Mouse (Mus musculus) embryonic fibroblast, embryonic 13.5 days (primary cell): ENCODE data around the gene Mdfic.

Experiments used
- CTCF ChIP-seq: IDR thresholded peaks from 2 replicates; pipeline ENCODE4 v1.5.1; 2011; ENCODE audit warnings: mild to moderate bottlenecking, control low read depth, low read length, moderate library complexity, borderline replicate concordance; ENCODE audit not compliant: insufficient read depth
- POLR2A ChIP-seq: IDR thresholded peaks from 2 replicates; pipeline ENCODE4 v1.6.1; 2011; ENCODE audit warnings: low read depth, mild to moderate bottlenecking, control low read depth, low read length, moderate library complexity

DNA sequence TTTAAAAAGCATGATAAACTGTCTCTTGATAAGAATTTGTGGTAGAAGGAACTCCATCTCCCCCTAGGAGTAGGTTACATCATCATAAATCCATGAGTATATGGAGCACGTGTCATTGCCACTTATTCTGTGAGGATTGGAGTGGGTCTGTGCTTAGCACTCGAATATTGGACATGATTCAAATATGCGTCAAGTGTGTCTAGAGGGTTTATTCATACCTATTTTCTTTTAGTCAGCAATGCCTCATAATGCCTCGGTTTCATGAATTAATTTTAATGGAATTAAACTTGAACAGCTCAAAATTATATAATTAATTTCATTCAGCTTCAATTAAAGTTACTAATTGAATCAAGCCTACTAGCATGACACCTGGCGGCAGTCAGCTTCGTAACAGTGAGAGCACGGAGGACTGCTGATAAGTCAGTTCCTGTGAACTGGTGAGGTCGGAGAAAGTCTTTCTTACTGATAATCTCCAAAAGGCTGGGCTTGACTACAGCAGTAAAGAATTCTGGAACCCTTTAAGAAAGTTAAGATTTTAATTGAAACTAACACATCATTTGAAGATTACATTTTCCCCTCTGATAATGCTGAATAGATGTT is 17.0 kb downstream of the Mdfic start:
- no peak for TF ChIP-seq POLR2A
- no peak for TF ChIP-seq CTCF
